Mouse (Mus musculus): ENCODE measurements at regions not wholly inside any gene's neighbourhood (a gene's known extent, or its start where the extent isn't known, plus 50 kb on each side); places are given as distances from the start of the nearest gene placed in this dataset.

DNA sequence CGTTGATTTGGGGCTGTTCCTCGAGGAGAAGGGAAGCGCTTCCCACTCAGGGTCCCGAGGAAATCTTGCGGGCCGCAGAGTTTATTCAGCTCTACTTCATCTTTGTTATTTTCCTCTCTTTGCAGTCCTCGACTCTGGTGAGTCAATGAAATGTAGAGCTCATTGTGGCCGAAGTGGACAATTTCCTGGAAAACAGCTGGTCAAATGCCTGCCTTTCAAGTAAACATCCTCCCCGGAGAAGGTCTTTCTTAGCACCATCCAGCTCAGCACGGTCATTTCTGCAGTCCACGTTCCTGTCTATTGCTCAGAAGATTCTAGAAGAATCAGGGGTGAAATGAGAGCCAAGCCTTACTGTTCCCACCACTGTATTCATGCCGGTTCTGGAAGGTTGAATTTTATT is 133.0 kb downstream of the Bcas1 start:
- DNase-seq = no peak

DNA sequence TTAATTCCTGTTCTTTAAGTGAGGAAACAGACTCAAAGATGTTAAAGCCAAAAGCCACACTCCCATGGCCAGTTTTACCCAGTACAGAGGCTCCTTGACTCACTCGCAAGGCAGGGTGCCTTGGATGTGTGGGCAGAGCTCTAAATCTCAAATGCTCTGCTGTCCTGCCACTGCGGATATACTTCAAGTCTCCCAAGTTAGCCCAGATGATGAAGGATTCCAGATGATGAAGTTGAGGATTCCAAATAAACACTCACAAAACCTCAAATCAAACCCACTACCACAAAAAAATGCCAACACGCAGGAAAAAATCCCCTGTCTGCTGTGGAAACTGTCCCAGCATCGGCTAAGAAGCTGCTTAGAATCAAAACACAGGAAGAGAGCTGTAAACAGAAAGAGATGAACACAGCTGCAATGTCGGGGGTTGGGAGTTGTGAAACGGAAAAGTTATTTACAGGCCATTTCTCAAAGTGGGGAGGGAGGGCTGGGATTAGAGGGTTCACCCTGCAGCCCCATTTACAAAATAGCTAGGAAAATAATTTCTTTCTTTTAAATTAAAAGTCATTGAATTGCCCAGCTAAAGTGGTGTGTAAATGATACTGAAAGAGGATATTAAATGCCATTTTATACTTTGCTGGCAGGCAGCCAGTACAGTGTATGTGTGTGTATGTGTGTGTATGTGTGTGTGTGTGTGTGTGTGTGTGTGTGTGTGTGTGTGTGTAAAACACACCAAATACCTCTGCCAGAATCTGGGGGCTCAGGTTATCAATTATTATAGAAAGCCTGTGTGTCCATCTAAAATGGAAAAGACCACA is 135.6 kb downstream of the Bcas1 start:
- DNase-seq = no peak

DNA sequence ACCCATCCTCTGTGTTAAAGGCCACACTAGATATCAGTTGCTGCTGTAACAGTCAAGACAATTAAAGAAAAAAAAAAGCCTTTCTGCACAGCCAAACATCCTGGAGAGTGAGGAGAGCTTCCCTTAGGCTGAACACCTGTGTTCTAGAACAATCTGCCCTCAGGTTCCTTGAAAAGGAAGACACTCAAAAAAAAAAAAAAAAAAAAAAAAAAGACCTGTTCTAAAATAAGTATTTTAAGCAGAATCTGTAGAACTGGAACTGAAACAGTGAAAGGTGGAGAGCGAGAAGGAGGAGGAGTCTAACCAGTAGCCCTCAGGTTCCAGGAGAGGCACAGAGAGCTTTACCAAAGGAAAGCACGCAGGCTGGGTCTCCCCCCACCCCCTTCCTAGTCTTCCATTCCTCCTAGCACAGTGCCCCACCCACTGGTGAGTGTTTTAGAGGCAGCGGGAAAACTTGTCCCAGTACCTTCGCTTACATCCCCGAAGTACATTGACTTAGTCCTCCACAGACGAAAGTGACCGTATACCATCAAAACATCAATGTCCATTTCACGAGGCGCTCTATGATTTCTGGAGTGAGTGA is 138.2 kb downstream of the Bcas1 start:
- no peak for DNase-seq

DNA sequence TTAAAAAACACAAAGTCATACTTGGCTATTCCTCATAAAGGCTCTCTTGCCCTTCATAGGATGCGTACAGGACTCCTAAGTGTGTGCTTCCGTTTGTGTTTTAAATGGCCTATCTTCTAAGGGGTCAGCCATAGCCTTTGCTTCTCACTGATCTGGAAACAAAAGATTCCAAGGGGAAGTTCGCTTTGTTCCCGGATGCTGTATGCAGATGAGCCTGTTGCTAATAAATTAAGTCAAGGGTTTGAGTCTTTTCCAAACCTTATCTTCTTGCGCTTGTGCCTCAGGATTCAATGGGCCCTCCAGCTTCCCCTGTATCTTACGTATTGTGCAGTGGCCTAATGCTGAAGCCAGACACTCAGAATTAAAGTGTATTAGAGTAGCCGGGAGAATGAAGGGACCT is 138.9 kb downstream of the Bcas1 start:
- DNase-seq = no peak

DNA sequence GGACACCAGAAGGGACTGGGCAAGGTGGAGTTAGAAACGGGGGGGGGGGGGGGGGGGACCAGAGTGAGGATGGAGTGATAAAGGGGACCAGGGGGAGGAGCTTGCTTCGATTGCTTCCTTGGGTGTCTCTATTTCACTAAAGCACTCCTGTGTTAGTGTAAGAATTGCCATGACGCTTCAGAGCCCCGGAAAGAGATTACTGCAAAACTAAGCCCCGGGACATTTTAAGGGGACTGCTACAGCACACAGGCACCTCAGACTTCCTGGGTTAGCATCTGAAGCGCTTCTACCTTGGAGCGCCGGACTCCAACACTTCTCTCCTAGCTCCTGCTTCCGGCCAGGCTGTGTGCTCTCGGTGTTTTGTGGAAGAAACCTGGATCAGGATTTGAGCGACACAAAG is 139.4 kb downstream of the Bcas1 start:
- DNase-seq = no peak

DNA sequence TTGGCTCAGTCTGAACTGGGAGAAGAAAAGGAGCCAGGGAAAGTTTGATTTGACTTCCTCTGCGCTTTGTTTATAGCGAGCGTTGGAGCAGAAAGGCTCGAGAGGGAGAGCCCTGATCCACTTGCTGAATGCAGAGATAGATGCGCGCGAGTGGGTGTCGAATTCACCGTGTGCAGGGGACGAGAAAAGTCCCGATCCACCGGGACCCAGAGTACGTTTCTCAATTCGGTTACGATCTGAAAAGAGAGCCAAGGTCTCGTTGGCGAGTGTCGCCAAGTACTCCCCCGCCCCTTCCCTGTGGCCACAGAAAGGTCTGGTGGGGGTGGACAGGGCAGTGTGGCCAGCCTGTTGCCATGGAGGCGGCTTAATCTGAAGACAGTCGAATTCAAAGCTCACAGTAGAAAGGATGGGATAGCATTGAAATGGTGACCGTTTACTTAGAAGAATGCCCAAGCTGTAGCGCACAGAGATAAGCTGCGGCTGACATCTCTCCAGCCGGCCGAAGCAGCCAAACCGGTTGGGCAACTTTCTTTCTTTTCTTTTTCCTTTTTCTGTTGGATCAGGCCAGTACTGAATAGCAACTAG is 139.5 kb upstream of the Zfp217 start:
- peak; percentile 51 for DNase-seq

DNA sequence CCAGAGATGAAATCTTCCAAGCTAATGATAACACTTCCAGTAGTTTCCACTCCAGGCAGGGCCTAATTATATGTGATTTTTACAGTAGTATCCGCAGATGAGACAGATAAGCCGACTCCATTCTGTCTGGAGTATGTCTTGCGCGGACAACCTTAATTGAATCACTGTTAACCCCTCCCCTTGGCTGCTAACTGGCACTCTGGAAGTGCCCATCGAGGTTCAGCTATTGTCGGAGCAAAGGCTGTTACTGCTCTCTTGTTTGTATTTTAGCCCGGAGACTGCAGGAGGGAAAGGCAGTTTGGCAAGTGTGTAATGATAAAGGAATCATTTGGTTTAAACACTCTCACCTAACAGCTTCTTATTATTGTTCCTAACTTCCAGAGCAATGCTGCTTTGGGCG is 138.9 kb upstream of the Zfp217 start:
- no peak for DNase-seq

DNA sequence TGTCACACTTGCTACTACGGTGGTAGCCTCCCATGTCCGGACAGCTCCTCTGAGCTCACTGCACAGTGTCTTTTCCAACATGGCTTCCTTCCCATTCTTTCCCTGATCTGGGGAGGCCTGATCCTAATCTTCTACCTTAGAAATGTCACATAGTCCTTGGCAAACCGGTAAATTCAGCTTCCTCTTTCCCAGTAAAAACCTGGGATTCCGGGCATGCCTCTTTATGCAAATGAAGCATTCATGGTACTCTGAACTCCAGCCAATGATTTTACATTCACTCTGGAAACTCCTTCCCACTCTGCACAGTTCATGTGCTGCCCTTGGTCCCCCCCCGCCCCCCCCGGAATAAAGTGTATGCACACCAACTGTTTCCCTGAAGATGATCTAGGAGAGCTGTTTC is 134.6 kb upstream of the Zfp217 start:
- DNase-seq = no peak

DNA sequence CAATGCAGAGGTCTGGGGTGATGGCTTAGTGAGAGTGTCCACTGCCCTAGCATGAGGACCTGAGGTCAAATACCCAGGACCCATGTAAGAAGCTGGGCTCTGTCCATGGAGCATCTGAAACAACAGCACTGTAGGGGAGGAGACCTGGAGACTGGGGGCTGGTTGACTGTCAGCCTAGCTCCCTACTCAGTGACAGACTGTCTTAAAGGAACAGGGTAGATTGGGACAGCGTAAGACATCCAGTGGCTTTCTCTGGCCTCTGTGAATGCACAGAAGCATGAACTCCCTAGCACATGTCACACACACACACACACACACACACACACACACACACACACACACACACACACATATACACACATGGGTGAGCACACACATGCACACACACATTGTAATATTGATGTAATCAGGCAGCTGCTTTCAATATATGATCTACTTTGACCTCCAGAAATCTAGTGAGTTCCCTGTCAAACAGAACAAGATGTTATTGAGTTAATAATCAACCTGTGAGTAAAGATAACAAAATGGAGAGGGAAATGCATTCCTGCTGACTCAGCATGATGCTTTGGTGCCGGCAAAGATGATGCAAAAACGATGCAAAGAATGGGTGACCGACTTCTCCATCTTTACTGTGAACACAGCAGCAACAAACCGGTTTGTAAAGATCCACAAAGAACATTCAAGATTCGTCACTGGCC is 133.6 kb upstream of the Zfp217 start:
- DNase-seq = no peak

DNA sequence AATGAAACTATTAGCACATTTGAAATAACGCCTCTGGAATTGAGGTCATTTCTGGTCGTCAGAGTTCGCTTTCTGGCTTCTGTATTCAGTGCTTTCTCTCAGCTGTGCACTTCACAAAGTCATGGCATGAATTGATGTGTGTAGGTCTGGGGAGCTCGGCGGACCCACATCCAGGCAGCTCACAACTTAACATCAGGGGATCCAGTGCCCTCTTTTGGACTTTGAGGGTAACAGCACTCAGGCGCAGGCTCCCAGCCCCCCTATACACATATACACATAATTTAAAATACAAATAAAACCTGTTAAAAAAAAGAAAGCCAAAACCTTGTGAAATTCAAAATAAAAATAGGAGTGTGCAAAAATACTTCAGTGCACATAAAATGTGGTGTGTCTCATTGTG is 132.8 kb upstream of the Zfp217 start:
- no peak for DNase-seq

DNA sequence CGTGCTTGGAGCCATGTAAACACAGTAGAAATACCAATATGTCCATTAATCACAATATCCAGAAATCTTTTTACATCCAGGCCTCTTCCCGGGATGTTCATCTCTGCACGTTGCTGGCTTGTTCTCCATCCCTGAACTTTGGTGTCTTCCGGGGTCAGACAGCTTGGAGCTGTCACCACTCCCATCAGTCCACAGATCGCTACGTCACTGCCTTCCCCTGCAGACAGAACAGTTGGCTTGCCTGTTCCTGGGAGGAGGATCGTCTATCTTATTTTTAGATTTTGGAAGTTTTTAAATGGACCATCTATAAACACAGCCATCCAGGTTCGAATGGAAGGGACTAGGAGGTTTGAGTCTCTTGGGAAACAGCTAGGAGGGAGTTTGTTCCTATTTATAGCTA is 130.0 kb upstream of the Zfp217 start:
- DNase-seq = no peak

DNA sequence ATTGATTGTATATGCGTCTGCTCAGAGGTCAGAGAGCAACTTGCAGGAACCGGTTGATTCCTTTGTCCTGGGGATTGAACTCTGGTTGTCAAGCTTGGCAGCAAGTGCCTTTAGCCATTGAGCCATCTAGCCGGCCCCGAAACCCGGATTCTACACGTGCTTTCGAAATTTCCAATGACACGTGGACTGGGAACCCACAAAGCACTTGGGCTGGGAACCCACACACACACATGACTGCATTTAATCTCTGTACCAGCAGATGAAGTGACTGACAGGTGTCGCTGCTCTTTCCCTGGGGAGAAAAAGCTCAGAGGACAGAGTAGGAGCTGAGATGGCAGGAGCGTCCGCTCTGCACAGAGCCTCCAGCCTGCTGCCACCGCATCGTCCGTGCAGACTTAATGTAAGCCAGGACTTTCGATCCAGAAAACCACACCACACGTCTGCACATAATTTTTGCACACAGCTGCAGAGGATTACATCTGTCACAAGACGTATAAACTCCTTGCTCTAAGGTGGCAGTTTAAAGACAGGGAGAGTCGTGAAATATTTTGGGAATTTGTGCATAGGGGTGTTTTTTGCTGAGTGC is 129.4 kb upstream of the Zfp217 start:
- DNase-seq = no peak

DNA sequence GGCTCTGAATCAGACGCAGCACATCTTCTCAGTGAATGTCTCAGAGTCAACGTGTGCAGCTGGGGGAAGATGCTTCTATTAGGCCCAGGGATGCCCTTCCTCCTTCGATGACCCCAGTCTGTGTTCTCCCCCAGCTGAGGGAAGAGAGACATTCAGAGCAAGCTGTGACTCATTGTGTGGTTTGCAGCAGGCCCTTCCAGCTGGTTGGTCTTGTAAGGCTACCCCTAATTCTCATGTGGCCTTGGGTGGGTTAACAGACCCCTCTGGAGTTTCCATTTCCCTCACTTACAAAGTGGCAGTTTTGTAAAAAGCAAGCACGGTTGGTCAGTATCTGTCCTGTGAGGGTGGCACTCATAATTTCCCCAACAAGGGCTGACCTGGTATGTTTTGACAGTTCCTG is 127.8 kb upstream of the Zfp217 start:
- no peak for DNase-seq

DNA sequence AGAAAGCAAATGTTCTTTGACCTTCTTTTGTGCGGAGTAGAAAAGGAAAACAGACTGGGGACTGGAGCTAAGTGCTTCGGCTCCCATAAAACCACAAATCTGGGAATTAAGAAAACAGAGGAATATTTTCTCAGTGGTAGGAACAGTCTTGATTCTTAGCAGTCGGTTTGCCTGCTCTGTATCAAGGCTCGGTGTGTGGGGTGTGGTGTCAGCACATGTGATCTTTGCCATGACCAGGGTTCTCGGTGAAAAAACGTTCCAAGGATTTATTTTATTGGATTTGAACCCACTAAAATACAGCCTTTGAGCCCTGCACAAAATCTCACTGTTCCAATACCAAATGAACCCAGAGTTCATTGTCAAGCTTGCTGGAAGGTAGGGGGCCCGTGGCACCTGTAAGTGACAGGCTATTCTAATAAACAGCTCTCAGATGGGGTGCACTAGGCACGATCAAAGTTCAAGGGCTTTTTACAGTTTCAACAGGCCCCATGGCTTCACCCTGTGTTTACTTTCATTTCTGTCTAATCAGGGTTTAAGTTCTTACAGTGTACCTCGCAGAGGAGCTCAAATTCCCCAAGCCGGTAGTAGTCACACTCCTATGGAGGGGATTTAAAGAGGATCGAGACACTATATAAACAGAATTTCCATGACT is 122.1 kb upstream of the Zfp217 start:
- DNase-seq = no peak

DNA sequence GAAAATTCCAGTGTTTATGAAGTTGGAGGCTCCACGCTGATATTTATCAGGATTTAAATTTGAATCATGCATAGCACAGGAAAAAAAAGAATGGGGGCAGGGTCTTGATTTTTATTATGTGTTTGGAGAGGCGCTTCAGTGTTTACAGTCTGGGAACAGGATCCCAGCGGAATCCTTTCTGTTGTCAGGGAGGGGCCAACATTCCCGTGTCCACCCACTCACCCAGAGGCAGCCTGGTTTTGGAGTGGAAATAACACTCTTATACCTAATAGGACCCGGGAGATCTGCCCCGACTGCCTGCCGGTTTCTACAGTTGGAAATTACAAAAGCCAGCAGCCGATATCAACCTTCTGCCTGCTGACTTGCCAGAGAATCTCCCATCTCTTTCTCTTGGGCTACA is 120.2 kb upstream of the Zfp217 start:
- no peak for DNase-seq

DNA sequence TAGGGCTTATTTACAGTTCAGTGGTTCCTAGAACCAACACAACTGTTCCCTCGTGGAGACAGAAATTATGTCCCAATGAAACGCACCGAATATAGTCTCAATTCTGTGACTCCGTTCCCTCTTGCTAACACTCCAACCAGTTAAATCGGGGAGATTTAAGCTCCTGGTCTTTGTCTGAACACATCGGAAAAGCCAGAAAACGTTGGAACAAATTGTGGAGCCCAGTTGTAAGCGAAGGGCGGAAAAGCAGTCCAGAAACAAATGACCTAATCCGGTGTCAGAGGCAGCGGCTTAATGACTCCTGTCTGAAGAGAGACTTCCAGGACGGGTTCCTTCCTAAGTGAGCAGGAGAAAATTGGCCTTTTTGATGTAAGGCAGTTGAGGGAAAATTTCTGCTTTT is 119.2 kb upstream of the Zfp217 start:
- no peak for DNase-seq

DNA sequence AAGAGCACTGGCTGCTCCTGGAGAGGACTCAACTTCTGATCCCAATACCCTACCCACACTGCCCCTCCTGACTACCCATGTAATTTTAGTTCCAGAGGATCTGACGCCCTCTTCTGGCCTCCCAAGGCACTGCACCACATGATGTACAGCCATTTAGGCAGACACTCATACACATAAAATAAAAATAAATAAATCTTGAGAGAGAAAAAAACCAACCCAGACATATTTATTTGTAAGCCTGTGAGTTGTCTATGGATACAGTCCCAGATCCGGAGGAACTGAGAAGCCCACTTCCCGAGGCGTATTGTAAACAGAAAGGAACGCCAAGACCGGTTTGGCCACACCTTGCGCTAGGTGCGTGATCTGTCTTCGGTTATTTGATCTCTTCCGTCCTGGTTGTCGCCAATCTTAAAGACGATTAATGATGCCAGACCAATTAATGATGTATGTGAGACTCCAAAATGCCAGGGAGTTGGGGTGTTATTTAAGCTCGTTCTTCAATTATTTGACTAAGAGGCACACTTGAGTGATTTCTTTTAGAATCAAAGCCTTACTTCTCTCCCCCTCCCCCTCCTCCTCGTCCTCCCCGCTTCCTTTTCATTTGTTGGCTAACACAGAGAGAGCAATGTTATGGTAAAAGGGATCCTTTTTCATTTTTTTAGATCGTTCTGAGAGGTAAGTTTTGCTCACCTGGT is 118.7 kb upstream of the Zfp217 start:
- no peak for DNase-seq

DNA sequence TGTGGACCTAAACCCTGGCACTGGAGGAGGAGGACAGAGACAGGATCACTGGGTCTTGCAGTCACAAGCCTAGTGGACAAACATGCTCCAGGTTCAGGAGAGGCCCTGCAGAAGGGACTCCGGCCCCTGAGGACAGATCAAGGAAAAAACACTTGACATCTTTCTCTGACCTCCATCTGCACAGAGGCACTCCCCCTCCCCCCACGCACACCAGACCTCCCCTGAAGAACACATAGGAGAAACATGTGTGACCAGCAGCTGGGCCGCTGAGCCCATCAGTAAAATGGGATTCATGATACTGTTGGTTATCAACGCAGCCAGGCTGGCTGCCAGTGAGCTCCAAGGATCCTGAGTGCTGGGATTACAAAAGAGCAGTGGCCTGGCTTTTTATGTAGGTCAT is 115.7 kb upstream of the Zfp217 start:
- DNase-seq = no peak

DNA sequence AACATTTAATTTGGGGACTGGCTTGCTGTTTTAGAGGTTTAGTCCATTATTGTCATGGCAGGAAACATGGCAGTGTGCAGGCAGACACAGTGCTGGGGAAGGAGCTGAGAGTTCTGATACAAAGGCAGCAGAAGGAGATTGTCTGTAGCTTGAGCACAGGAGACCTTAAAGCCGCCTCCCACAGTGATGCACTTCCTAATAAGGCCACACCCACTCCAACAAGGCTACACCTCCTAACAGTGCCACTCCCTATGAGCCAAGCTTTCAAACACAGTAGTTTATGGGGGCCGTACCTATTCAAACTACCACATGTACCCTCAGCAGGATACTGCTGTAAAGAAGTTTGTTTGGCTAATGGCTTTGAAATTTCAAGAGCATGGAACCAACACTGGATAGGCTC is 113.3 kb upstream of the Zfp217 start:
- DNase-seq = no peak

DNA sequence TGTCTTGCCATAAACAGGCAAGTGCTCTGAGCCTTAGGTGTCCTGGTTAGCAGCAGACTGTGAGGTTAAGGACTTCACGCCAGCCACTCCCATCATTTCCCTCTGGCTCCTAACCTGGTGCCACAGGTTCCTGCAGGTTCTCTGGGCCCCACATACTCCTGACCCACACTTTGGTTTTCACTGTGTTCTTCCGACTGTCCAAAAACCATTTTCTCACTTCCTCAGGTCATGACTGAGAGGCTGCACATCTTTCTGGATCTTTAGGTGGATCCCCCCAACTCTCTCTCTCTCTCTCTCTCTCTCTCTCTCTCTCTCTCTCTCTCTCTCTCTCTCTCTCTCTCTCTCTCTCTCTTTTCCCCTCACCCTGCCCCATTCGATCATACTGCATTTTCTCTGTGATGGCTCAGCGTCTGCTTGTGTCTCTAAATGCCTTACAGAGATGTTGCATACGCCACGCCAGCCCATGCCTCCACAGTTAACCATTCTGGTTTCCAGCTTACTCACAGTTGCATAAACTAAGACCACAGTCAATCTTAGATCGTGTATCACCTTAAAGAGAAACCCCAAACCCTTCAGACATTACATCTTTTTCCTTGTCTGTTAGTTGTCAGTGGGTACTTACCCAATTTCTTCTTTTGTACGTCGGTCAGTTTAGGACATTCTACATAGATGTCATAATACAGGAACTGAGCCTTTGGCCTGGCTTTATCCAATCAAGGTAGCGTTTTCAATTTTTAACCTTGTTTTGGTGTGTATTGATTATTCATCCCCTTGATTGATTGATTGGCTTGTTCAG is 112.0 kb upstream of the Zfp217 start:
- DNase-seq = no peak

DNA sequence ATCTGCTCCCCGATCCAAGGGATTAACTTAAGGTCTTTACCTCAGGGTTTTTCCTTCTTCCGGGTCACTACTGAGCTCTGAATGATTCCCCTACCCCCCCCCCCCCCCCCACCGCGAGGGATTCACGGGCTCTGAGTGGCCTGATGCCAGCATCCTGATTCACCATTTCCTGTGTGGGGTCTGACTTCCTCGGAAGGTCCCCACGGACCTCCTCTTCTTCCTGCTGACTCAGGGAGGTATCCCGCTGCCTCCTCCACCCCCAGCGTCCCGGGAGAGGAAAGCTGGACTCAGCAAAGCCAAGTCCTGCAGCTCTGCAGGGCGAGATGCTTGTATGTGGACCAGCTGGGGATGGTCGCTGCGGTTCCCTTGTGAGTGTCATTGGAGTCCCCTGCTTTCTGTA is 110.5 kb upstream of the Zfp217 start:
- no peak for DNase-seq
